Mouse (Mus musculus) liver, embryonic 16.5 days (tissue): Measurements from ENCODE around the gene Lrg1. TPM values are rescaled to one million over a fixed set of nuclear protein-coding genes. Genes with fewer than 3 reads are reported as not detected.

Experiments used
- ATAC-seq: fragments of 200-750 bp; cut with Nextera tagmentation; 2 replicates; pipeline ENCODE4 v1.8.0; 2017; ENCODE audit warnings: low read depth, mild to moderate bottlenecking, moderate number of reproducible peaks, moderate library complexity
- H3K27ac ChIP-seq: fragments of 300-500 bp; sonication (generic); 2 replicates; pipeline ENCODE4 v1.5.1; 2014; ENCODE audit warnings: mild to moderate bottlenecking, low read length
- H3K27me3 ChIP-seq: fragments of 300-500 bp; sonication (generic); 2 replicates; pipeline ENCODE4 v1.6.1; 2014; ENCODE audit warnings: low read depth, low read length, mixed read lengths; ENCODE audit not compliant: control insufficient read depth, insufficient read depth
- H3K36me3 ChIP-seq: fragments of 300-500 bp; sonication (generic); 2 replicates; pipeline ENCODE4 v1.6.1; 2014; ENCODE audit warnings: mild to moderate bottlenecking; ENCODE audit not compliant: control insufficient read depth, insufficient read depth
- H3K4me1 ChIP-seq: fragments of 300-500 bp; sonication (generic); 2 replicates; pipeline ENCODE4 v1.6.1; 2014; ENCODE audit warnings: low read depth, low read length, mixed read lengths; ENCODE audit not compliant: control insufficient read depth
- H3K4me2 ChIP-seq: fragments of 300-500 bp; sonication (generic); 2 replicates; pipeline ENCODE4 v1.6.1; 2014; ENCODE audit warnings: low read depth, low read length, mixed read lengths
- H3K4me3 ChIP-seq: fragments of 300-500 bp; sonication (generic); 2 replicates; pipeline ENCODE4 v1.5.1; 2014; ENCODE audit warnings: low read depth, mild to moderate bottlenecking, low read length
- H3K9ac ChIP-seq: fragments of 300-500 bp; sonication (generic); 2 replicates; pipeline ENCODE4 v1.6.1; 2014; ENCODE audit warnings: low read depth, low read length
- H3K9me3 ChIP-seq: fragments of 300-500 bp; sonication (generic); replicated peaks from 2 replicates; pipeline ENCODE4 v1.6.1; 2016; ENCODE audit warnings: low read length; ENCODE audit not compliant: control insufficient read depth
- WGBS: fragments of 180-500 bp; shearing (Covaris S2); extraction: QIAGEN DNeasy Blood & Tissue Kit; methylation state at CpG from one replicate; pipeline ENCODE4 v1.1.7; 2014; ENCODE audit not compliant: insufficient replicate concordance; 5-methylcytosine and 5-hydroxymethylcytosine counted together
- polyA plus RNA-seq: library from polyadenylated mRNA; unstranded; fragments of >200 nt; fragmentation: Nextera tagmentation; extraction: Ambion mirVana; gene quantifications from 2 replicates; pipeline ENCODE4 v1.2.1, GENCODE M21; 2015

The Lrg1 gene
- polyA plus RNA-seq, 1 experiment from 2014 or later, result 6.2 TPM

GRCm38 (mm10) chr17:56131136-56131535 lies 9.3 kb upstream of the Lrg1 start:
- Histone ChIP-seq H3K4me1 (peaks cover 21% of the 10 kb centered on the region), H3K9me3 (no peaks in the 10 kb centered on the region), H3K4me2 (no peak overlapping the region), H3K27me3 (no peaks in the 10 kb centered on the region), H3K4me3 (no peak overlapping the region), H3K9ac (no peak overlapping the region), H3K36me3 (peaks cover 8% of the 10 kb centered on the region), H3K27ac (no peak overlapping the region)
- 77% methylated on average over 10 of the region's 10 CpGs for WGBS
- no peak for ATAC-seq

- no peak overlapping the region for H3K4me3 ChIP-seq
- no peak overlapping the region for H3K4me2 ChIP-seq
- WGBS, result 58% methylated on average over 15 of the region's 15 CpGs
- no peak for ATAC-seq
- peaks cover 6% of the 10 kb centered on the region; the same call in 1 of the 2 replicates for H3K27me3 ChIP-seq
- no peaks in the 10 kb centered on the region for H3K9me3 ChIP-seq
- no peak overlapping the region for H3K27ac ChIP-seq
- H3K9ac ChIP-seq, result no peak overlapping the region
- H3K36me3 ChIP-seq, result peaks cover 8% of the 10 kb centered on the region
- H3K4me1 ChIP-seq, result peaks cover 7% of the 10 kb centered on the region
Observed at GRCm38 (mm10) chr17:56128246-56128645, 6.4 kb upstream of the Lrg1 start.

GRCm38 (mm10) chr17:56126175-56126574 lies 4.4 kb upstream of the Lrg1 start:
- no peaks in the 10 kb centered on the region; the same call in none of the 2 replicates for H3K4me1 ChIP-seq
- H3K4me2 ChIP-seq, result no peak overlapping the region
- H3K27me3 ChIP-seq, result peaks cover 13% of the 10 kb centered on the region
- peaks cover 5% of the 10 kb centered on the region; the same call in 1 of the 2 replicates for H3K36me3 ChIP-seq
- H3K27ac ChIP-seq, result no peak overlapping the region
- 71% methylated on average over 11 of the region's 11 CpGs for WGBS
- H3K9me3 ChIP-seq, result no peaks in the 10 kb centered on the region; the same call in 1 of the 2 replicates
- H3K4me3 ChIP-seq, result no peak overlapping the region
- ATAC-seq, result no peak
- H3K9ac ChIP-seq, result no peak overlapping the region

- WGBS, result 74% methylated on average over 4 of the region's 4 CpGs
- Histone ChIP-seq H3K27me3 (peaks cover 22% of the 10 kb centered on the region), H3K4me1 (no peaks in the 10 kb centered on the region; the same call in none of the 2 replicates), H3K36me3 (no peaks in the 10 kb centered on the region), H3K9me3 (no peaks in the 10 kb centered on the region; the same call in 1 of the 2 replicates), H3K9ac (no peak overlapping the region), H3K27ac (no peak overlapping the region), H3K4me3 (no peak overlapping the region), H3K4me2 (no peak overlapping the region)
- no peak for ATAC-seq
Observed at GRCm38 (mm10) chr17:56125276-56125630, 3.5 kb upstream of the Lrg1 start.

- ATAC-seq, result no peak
- WGBS, result 32% methylated on average over 59 of the region's 59 CpGs
- Histone ChIP-seq H3K9me3 (no peaks in the 10 kb centered on the region; the same call in 1 of the 2 replicates), H3K4me3 (peak overlapping the region; percentile 37), H3K9ac (no peak overlapping the region; the same call in 1 of the 2 replicates), H3K27ac (no peak overlapping the region), H3K4me1 (peaks cover 5% of the 10 kb centered on the region), H3K4me2 (peak overlapping the region; percentile 60), H3K27me3 (peaks cover 28% of the 10 kb centered on the region), H3K36me3 (no peaks in the 10 kb centered on the region)
Observed at GRCm38 (mm10) chr17:56124377-56125275, 2.8 kb upstream of the Lrg1 start.

GRCm38 (mm10) chr17:56123681-56124340 lies 2.0 kb upstream of the Lrg1 start:
- H3K36me3 ChIP-seq, result no peaks in the 10 kb centered on the region
- WGBS, result 65% methylated on average over 59 of the region's 59 CpGs
- H3K27ac ChIP-seq, result no peak overlapping the region
- H3K4me2 ChIP-seq, result peak overlapping the region; percentile 60
- ATAC-seq, result no peak
- peak overlapping the region; percentile 37; the same call in 1 of the 2 replicates for H3K4me3 ChIP-seq
- no peaks in the 10 kb centered on the region; the same call in 1 of the 2 replicates for H3K9me3 ChIP-seq
- no peak overlapping the region for H3K9ac ChIP-seq
- H3K27me3 ChIP-seq, result peaks cover 33% of the 10 kb centered on the region
- peaks cover 5% of the 10 kb centered on the region for H3K4me1 ChIP-seq

- no peak overlapping the region for H3K27ac ChIP-seq
- H3K9me3 ChIP-seq, result no peaks in the 10 kb centered on the region; the same call in 1 of the 2 replicates
- H3K9ac ChIP-seq, result no peak overlapping the region
- H3K36me3 ChIP-seq, result no peaks in the 10 kb centered on the region
- H3K4me1 ChIP-seq, result peaks cover 5% of the 10 kb centered on the region
- peaks cover 39% of the 10 kb centered on the region for H3K27me3 ChIP-seq
- WGBS, result 77% methylated on average over 12 of the region's 12 CpGs
- no peak for ATAC-seq
- H3K4me2 ChIP-seq, result no peak overlapping the region
- no peak overlapping the region for H3K4me3 ChIP-seq
Observed at GRCm38 (mm10) chr17:56123161-56123560, 1.4 kb upstream of the Lrg1 start.

- Histone ChIP-seq H3K9ac (no peak overlapping the region; the same call in 1 of the 2 replicates), H3K27ac (no peak overlapping the region), H3K27me3 (peaks cover 39% of the 10 kb centered on the region), H3K36me3 (no peaks in the 10 kb centered on the region), H3K4me3 (peak overlapping the region; percentile 40), H3K9me3 (no peaks in the 10 kb centered on the region; the same call in 1 of the 2 replicates), H3K4me1 (peaks cover 9% of the 10 kb centered on the region), H3K4me2 (peak overlapping the region; percentile 36)
- peak; percentile 45 for ATAC-seq
- 7% methylated on average over 64 of the region's 66 CpGs for WGBS
Observed at GRCm38 (mm10) chr17:56119981-56120880, 1.6 kb downstream of the Lrg1 start.
